Mouse (Mus musculus) erythroblast, adult 5-6 weeks (primary cell): ENCODE measurements around the gene Fam111a. TPM values are rescaled to one million over a fixed set of nuclear protein-coding genes. Genes with fewer than 3 reads are reported as not detected.
"Not testable (repeated sequence)": the region's sequence is repeated elsewhere in the genome, so short reads cannot be mapped to it uniquely, and the experiment has no call there.

Experiments
- ATAC-seq: replicated peaks from 2 replicates; pipeline ENCODE4 v1.8.0; 2016; ENCODE audit warnings: moderate number of reproducible peaks, mild to moderate bottlenecking, moderate TSS enrichment, inconsistent platforms; ENCODE audit not compliant: poor library complexity, low FRiP score, severe bottlenecking
- total RNA-seq, 2 experiments: library from RNA; stranded (forward) in 1 of 2; stranded (reverse) in 1 of 2; fragments of 150-400 nt in 1 of 2; fragments of 200-764, 138-1000 nt in 1 of 2; gene quantifications; 2 replicates each; pipeline versions ENCODE4 v1.2.3 to v1.2.4; 2015 to 2017; ENCODE audit warnings: low replicate concordance in 2 of 2

Fam111a gene
- total RNA-seq (2015; ENCODE audit: low replicate concordance) (79.0 and 112 TPM in 2 replicates), total RNA-seq (2017; ENCODE audit: low replicate concordance) (78.5 and 79.9 TPM in 2 replicates)

DNA sequence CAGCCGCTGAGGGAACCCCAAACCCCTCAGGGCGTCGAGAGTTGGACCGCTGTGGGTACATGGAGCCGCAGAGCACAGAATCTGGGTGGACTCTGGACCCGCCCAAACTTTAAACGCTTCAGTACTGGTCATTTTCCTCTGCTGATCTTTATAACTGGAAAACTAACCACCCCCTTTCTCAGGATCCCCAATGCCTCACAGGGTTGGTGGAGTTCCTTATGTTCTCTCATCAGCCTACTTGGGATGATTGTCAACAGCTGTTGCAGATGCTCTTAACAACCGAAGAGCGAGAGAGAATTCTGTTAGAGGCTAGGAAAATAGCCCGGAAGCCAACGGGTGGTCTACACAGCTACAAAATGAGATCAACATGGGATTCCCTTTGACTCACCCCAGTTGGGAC, at the start of gene Fam111a:
Gene Fam111a (plus strand): TSS at position 301 of the 400 bp plus-strand sequence.
- not testable (repeated sequence) for ATAC-seq

GRCm38 (mm10) chr19:12496241-12496640, 49.3 kb upstream of the Fam111a start:
- ATAC-seq: no peak

DNA sequence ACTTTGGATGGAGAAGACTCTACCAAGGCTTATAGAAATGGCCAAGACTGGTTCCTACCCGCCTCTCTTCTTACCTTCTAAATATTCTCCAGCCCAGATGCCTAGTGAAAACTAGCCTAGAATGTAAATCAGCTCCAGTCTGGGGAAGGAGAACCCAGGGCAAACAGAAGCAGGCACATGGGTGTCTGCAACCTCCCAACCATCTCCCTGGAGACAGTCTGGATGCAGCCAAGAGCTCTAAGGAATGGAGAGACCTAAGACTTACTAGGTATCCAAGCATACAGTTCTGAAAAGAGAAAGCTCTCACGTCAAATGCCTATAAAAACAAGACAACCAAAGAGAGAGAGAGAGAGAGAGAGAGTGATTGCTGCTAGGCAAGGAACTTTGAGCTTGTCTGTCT, 47.6 kb upstream of the Fam111a start:
- no peak for ATAC-seq

DNA sequence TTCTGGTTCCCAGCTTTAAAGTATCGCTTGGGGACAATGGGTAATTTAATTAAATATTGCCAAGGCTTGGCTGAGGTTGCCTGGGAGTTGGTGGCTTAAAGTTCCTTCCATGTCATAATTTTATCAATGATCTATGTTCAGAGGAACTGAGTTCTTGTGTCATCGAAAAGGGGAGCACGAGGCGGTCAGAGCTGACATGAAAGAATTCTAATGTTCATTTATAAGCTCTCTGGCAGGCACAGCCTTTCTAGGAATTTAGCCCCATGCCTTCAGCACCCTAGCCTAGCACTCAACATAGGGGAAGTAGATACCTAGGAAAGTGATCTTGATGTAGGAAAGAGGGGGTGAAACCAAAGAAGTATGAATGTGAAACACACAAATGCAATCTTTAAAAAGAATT, 47.2 kb upstream of the Fam111a start:
- ATAC-seq: no peak

GRCm38 (mm10) chr19:12498941-12499340, 46.6 kb upstream of the Fam111a start:
- ATAC-seq: no peak

GRCm38 (mm10) chr19:12499485-12499884, 46.1 kb upstream of the Fam111a start:
- no peak for ATAC-seq

GRCm38 (mm10) chr19:12500124-12500523, 45.4 kb upstream of the Fam111a start:
- no peak for ATAC-seq

DNA sequence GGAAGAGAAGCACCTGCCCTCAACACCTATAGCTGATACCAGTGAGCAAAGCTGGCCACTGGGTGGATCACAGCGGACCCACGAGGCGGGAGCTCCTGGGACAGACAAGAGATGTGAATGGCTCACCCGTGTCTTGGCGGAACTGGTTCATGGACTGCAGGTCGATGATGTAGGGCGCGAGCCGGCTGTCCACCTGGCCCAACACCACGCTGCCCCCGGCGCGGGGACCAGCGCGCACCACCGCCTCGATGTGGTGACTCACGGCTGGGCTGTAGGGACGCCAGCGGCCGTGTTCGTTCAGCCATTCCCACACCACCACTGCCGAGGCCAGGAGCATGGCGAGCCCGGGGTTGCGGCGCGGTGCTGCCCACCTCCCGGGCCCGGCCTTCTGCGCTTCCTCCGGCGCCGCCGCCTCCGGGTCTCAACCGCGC, 44.6 kb upstream of the Fam111a start:
- no peak for ATAC-seq

DNA sequence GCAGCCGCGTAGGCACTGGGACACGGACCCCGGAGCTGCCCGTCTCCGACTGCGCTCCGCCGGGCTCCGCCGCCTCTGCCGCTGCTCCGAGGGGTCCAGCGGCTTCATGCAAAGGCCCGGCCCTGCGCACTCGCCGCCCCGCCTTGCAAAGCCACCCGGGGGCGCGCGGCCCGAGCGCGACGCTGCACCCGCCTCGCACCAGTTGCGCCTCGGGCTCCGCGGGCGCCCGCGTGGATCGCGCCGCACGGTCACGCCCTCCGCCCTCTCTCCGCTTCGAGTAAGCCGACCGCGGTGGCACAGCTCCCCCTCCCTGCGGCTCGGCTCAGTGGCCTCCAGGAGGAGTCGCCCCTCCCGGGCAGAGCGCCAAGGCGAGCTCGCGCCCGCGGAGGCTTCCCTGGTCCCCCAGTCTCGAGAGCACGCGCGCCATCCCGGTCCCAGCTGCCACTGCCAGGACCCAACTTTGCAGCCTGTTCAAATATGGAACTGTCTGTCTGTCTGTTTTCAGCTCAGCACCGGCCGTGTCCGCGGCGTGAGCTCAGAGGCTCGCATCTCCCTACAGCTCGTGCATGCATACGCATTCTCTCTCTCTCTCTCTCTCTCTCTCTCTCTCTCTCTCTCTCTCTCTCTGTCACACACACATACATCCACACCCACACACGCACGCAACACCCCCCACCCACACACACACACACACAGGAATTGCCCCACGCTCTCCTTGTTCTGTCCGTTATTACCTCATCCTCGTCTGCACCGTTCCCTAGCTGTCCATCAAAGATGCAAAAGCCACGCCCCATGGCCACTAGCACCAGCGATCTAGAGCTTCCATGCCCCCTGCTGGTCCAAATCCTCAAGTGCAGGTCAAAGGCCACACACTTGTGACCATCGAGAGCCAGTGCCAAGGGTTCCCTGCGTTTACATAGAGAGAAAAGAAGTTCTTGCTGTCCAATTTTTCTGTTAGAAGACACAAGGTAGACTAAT, 43.9 kb upstream of the Fam111a start, which contains the start of gene Dtx4:
Gene Dtx4 (minus strand): TSS at position 85 of the 978 bp plus-strand sequence.
- peak; percentile 77 for ATAC-seq

- no peak for ATAC-seq
These were observed 42.8 kb upstream of the Fam111a start for GRCm38 (mm10) chr19:12502756-12503155.

DNA sequence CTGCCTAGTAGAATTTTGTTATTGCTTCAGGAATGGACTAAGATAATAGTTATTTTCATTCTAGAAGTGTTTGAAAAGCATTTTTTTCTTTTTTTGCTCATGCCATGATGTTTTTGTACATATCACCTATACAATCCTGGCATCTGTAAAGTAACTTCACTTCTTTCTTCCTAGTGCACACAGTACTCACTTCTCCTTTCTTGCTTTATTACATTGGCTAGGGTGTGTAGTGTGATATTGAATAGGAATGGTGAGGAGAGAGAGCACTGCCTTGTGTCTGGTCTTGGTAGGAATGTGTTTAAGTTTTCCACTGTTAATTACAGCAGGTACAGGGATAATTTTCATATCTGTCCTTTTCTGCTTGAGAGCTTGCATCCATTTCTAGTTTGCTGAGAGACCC, 30.9 kb upstream of the Fam111a start:
- ATAC-seq: no peak

DNA sequence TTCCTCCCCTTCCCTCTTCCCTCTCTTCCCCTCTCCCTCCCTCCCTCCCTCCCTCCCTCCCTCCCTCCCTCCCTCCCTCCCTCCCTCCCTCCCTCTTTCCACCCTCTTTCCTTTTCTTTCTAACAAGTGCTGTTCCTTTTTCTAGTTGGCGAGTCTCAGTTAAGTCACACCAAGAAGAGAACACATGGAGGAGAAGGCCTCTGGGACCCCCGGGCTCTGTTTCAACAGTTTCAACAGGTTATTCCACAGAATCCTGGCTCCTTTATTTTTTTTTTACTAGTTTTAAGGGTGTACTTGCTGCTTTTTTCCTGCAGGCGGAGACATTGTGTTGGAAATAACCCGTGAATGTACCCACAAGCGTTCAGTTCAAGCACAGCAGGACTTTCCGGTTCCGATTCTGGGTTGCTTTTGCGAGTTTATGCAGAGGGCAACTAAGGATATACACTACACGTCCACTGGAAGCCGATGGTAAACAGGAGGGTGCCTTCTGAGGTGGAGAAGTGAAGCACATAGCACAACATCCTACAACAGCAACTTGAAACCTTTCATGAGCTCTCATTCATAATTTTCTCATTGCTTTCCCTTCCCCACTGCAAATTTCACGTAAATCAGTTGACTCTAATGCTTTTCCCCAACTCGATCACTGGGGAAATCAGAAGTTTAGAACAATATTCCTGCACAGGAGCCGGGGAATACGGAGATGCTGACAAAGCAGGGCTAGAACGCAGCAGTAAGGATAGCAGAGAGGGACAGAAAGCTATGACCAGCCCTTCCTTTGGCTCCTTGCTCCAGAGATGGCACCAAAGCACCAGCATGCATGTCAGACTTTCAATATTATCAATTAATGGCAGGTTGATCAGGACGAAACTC, 27.6 kb upstream of the Fam111a start:
- ATAC-seq: no peak

DNA sequence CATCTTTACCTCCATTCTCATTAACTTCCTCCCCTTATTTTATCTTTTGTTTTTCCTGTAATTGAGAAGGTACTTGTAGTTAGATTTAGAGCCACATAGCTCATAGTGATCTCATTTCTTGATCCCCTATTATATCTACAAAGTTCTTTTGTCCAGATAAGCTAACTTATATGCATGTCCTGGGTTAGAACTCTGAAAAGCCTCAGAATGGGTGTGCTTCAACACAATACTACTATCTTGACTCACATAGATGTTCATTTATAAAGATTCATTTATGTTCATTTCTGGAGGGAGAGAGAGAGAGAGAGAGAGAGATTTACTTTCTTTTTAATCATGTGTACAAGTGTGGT, 27.0 kb upstream of the Fam111a start:
- no peak for ATAC-seq

DNA sequence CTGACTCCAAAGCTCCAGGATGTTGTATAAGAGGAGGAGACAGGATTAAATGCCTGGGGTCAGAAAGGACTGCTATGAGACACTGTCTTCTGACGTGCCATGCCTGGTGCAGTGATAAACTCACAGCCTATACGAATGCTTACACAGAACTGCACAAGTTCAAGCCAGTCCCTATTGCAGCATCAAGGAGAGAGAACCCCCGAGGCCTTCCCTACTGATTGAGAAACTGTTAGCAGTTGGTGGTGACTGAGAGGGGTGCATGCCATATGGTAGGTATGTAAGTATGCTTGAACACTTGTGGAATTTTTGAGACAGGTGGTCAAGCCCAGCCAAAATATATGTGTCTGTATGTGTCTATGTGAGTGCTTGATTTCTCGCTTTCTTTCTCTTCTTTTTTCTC, 22.2 kb upstream of the Fam111a start:
- ATAC-seq: no peak

GRCm38 (mm10) chr19:12537168-12537567, 8.4 kb upstream of the Fam111a start:
- no peak for ATAC-seq

- ATAC-seq: no peak
These were observed 5.6 kb upstream of the Fam111a start for GRCm38 (mm10) chr19:12539975-12540374.

GRCm38 (mm10) chr19:12540727-12541126, 4.8 kb upstream of the Fam111a start:
- no peak for ATAC-seq

GRCm38 (mm10) chr19:12541644-12542043, 3.9 kb upstream of the Fam111a start:
- no peak for ATAC-seq

GRCm38 (mm10) chr19:12549166-12549565, 3.6 kb downstream of the Fam111a start:
- ATAC-seq: no peak
